Mouse (Mus musculus) cerebellum, postnatal 10 days (tissue): Measurements from ENCODE around the gene Dazap2.
A peak's percentile ranks its signal among the peaks of the same experiment; 100 is the strongest.

Experiments
- DNase-seq, 2 experiments: peaks; one replicate each; pipeline ENCODE4 v3.0.0; 2021; ENCODE audit warnings: mixed read lengths in 2 of 2

The Dazap2 gene

GRCm38 (mm10) chr15:100614996-100615824, at the start of gene Dazap2:
Dazap2 (plus strand) TSS chr15:100615349.
- peak; percentile 99 for DNase-seq

GRCm38 (mm10) chr15:100566531-100566930, 48.6 kb upstream of the Dazap2 start:
- DNase-seq: no peak

- no peak for DNase-seq
Observed at GRCm38 (mm10) chr15:100569239-100569638, 45.9 kb upstream of the Dazap2 start.

GRCm38 (mm10) chr15:100573946-100574345, 41.2 kb upstream of the Dazap2 start:
- DNase-seq: peak; percentile 22 to 40

- peak; percentile 68 to 74 for DNase-seq
Observed at GRCm38 (mm10) chr15:100574378-100574777, 40.8 kb upstream of the Dazap2 start.

GRCm38 (mm10) chr15:100575366-100575765, 39.8 kb upstream of the Dazap2 start:
- DNase-seq: no peak

GRCm38 (mm10) chr15:100576392-100576791, 38.8 kb upstream of the Dazap2 start:
- no peak for DNase-seq

GRCm38 (mm10) chr15:100576810-100577209, 38.3 kb upstream of the Dazap2 start:
- DNase-seq: peak; percentile 49 to 58

- DNase-seq: no peak
Observed at GRCm38 (mm10) chr15:100577972-100578371, 37.2 kb upstream of the Dazap2 start.

- DNase-seq: no peak
Observed at GRCm38 (mm10) chr15:100580108-100580507, 35.0 kb upstream of the Dazap2 start.

GRCm38 (mm10) chr15:100585931-100586330, 29.2 kb upstream of the Dazap2 start:
- DNase-seq: no peak

GRCm38 (mm10) chr15:100587166-100587565, 28.0 kb upstream of the Dazap2 start:
- no peak for DNase-seq

- DNase-seq: no peak
Observed at GRCm38 (mm10) chr15:100588297-100588696, 26.9 kb upstream of the Dazap2 start.

- DNase-seq: no peak
Observed at GRCm38 (mm10) chr15:100590436-100590835, 24.7 kb upstream of the Dazap2 start.

GRCm38 (mm10) chr15:100592817-100593216, 22.3 kb upstream of the Dazap2 start:
- no peak for DNase-seq

- DNase-seq: no peak
Observed at GRCm38 (mm10) chr15:100598287-100598882, 16.8 kb upstream of the Dazap2 start.

GRCm38 (mm10) chr15:100598883-100599275, 16.3 kb upstream of the Dazap2 start:
- peak; percentile 57 to 67 for DNase-seq

GRCm38 (mm10) chr15:100599276-100600046, 15.7 kb upstream of the Dazap2 start, which contains the start of gene Pou6f1:
Pou6f1 (minus strand) TSS chr15:100599984.
- peak in 1 of 2 experiments; percentile 74 for DNase-seq

GRCm38 (mm10) chr15:100600047-100600695, 15.0 kb upstream of the Dazap2 start:
- DNase-seq: peak; percentile 91

- DNase-seq: no peak
Observed at GRCm38 (mm10) chr15:100600696-100601272, 14.4 kb upstream of the Dazap2 start.

- DNase-seq: no peak
Observed at GRCm38 (mm10) chr15:100601669-100602068, 13.5 kb upstream of the Dazap2 start.

GRCm38 (mm10) chr15:100606677-100607076, 8.5 kb upstream of the Dazap2 start:
- DNase-seq: peak in 1 of 2 experiments; percentile 36
